Mouse (Mus musculus) kidney, adult 2 months (tissue): Measurements from ENCODE around the gene 4930438A08Rik.
A peak's percentile ranks its signal among the peaks of the same experiment; 100 is the strongest.

ENCODE experiments used
- CTCF ChIP-seq: fragments of 200-500 bp; conservative IDR thresholded peaks from 2 replicates; pipeline ENCODE4 v1.5.1; 2011; ENCODE audit warnings: low read depth, mild to moderate bottlenecking, control low read depth, low read length, moderate library complexity, mixed read lengths; ENCODE audit not compliant: insufficient read depth, insufficient read length
- POLR2A ChIP-seq: fragments of 200-500 bp; IDR thresholded peaks from one replicate; pipeline ENCODE4 v1.6.1; 2011; ENCODE audit warnings: low read depth, low read length, control low read depth

DNA sequence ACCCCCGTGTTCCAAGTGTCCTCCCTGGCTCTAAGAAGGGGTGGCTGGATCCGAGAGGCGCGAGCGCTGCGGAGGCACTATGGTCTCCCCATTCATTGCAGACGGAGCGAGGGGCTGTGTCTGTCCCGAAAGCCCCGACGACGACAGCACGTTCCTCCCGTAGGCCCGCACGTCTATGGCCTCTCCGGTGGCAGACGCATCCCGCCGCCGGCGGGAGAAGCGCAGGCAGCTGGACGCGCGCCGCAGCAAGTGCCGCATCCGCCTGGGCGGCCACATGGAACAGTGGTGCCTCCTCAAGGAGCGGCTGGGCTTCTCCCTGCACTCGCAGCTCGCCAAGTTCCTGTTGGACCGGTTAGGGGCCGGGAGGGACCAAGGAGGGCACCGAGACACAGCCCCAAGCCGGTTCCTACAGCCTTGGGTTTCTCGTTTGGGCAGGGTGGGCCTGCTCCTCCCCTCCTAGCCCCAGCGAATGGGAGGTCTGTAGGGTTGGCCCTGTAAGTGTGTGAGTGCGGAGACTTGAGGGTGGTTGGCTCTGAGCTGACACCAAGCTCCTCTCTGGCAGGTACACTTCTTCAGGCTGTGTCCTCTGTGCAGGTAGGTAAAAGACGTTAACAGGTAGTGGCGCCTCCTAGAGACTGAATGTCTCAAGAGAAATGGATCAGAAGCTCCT lies 32.9 kb downstream of the 4930438A08Rik start:
- TF ChIP-seq CTCF (0 out of 2 replicates have a peak, but pooled peaks have one; percentile 29), POLR2A (no peak)
